Mouse (Mus musculus) heart, adult 2 months (tissue): ENCODE measurements around the gene Sapcd1.

ENCODE experiments used
- CTCF ChIP-seq: fragments of 200-600 bp; IDR thresholded peaks from 2 replicates; pipeline ENCODE4 v1.8.1; 2022; ENCODE audit warnings: antibody characterized with exemption, mild to moderate bottlenecking, moderate library complexity
- EP300 ChIP-seq: fragments of 200-500 bp; IDR thresholded peaks from 2 replicates; pipeline ENCODE4 v1.6.1; 2011; ENCODE audit warnings: low read depth, low read length, control low read depth; ENCODE audit not compliant: insufficient read depth
- POLR2A ChIP-seq: fragments of 200-500 bp; IDR thresholded peaks from 2 replicates; pipeline ENCODE4 v1.6.1; 2011; ENCODE audit warnings: mild to moderate bottlenecking, low read depth, low read length, control low read depth; ENCODE audit not compliant: insufficient read depth

DNA sequence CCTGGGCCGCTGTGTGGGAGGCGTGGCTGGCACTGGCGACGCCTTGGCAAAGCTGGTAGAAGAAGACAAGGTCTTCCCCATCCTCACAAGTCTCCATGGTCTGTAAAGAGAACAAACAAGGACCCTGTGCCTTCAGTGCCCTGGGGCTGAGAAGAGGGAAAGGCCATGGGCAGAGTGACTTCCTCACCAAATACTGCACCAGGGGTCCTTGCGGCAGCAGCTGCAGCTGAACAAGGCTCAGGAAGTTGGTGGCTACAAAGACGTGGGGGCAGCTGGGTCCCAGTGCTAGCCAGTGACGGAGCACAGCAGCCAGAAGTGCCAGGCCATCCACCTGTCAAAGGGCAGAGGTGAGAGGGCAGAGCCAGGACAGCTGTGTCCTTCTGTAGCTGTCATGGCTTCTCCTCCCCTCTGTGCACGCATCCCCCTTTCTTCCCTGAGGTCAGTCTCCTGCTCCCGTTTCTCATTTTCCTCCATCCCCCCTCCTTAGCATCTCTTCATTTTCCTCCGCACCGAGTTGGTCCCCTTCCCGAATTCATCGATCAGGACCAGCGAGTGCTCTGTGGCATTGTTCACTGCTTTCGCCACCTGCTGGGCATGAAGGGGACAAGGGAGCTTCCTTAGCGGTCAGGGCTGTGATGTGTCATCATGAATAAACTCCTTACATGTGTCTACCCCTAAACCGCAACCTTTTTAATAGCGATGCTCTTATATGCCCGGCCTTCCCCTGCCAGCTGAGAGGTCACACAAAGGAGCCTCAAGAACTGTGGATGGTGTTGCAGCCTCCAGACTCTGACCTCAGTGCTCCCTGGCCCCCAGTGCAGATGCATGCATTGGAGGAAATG, 2.1 kb upstream of the Sapcd1 start:
- TF ChIP-seq CTCF: peak; percentile 61
- no peak for TF ChIP-seq POLR2A
- no peak for TF ChIP-seq EP300
